Mouse (Mus musculus): ENCODE measurements around the gene Dnttip2.

The Dnttip2 gene

DNA sequence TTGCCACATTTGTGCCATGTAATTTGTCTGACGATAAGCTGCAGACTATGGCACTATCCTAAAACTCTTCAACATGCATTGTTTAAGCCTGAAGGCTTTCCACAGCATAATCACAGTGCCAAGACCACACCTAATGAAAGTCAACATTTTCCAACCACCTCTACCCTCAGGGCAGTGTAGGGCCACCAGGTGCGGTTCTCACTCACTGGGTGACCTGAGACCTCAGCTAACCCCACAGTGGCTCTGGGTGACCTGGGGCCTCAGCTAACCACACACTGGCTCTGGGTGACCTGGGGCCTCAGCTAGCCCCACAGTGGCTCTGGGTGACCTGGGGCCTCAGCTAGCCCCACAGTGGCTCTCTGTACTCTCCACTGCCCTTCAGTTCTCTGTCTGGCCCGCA is 50.3 kb downstream of the Dnttip2 start:
- DNase-seq (ENCODE audit: low read depth, low spot score), result no peak

DNA sequence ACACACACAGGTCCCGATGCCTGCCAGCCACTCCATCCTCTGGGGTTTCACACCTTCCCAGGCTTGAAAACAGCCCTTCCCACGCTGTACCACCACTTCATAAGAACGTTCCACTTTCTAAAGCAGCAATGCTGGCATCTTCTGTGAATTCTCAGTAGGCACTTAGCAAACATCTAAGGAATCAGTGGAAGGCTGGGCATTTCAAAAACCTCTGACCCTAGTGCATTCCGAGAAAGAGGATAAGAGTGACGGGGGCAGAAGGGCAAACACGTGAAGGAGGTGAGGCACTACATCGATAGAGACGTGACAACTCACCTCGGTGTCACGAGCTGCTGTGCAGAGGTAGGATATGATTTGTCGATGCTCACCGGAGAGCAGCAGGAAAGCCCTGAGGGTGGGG is 56.3 kb downstream of the Dnttip2 start:
- DNase-seq (ENCODE audit: low read depth, low spot score), result no peak

DNA sequence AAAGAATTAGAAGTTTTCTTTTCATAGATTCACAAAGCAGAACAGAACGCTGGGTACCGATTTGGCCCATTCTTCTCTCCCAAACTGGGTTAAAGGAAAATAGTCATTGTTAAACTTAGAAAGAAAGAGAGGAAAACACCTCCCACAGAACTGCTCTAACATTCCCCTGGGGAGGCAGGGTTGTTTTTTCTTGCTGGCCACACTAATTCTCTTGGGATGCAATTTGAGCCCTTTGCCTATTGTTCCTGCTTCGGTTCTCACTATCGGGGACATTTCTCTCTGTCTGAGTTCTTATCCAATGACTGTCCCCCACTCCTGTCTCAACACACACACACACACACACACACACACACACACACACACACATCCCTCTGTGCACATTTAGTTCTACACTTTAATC is 59.3 kb downstream of the Dnttip2 start:
- DNase-seq (ENCODE audit: low read depth, low spot score), result no peak

DNA sequence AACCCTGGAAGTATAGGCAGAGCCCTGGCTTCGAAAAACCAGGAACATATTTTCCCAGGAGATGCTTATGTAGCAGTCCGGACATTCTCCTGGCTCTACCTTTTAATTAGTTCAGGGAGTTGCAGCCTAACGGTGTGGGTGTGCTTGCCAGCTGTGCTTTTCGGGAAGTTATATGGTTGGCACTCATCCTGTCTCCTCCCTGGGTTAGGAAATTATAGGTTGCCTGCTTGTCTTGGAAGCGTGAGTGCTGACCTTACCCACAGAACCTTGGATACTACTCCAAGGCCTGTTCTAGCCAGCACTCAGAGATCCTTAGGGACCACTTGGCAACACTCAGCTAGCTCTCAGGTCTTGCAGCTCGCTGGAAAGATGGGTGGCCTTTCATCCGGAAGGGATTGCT is 59.7 kb downstream of the Dnttip2 start:
- no peak for DNase-seq (ENCODE audit: low read depth, low spot score)

DNA sequence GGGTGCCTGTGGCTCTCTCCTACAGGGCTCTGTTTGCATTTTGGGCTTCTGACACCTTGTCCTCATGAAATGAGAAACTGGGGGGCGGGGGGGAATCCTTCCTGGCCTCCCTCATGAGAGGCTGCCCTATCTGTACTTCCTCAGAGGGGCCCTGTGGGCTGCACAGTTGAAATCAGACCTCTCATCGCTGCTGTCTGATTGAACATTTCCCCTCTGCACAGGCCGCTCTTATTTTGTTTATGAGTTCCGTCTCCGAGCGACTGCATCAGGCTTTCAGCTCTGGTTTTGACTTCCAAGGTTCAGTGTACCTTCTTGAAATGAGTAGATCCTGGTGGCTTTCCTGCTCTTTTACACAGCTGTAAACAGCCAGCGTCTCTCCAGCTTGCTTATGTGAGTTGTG is 60.2 kb downstream of the Dnttip2 start:
- no peak for DNase-seq (ENCODE audit: low read depth, low spot score)
